Mouse (Mus musculus): ENCODE data around the gene Jak3.

DNA sequence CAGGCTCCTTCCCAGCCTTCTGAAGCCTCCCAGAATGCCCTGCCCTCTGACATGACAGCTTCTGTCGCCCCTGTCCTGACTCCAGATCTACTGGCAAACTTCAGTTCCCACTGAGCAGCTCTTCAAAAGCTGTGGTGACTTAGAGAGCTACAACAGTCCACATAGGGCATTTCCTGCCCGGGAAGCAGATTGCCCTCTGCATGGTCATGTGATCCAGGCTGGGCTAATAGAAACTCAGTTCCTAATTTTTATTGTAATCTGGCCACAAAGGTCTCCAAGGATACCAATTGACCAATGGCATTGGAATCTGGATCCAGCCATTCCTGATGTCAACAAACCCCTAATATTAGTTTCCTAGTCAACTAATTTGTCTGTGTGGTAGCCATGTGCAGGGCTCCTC is 44.2 kb upstream of the Jak3 start:
- TF ChIP-seq POLR2A (IDR thresholded peaks at IDR 0.05; ENCODE audit: insufficient read depth, low read depth, low read length) = no peak
- TF ChIP-seq CTCF (IDR thresholded peaks at IDR 0.05; ENCODE audit: insufficient read depth, low read depth, low read length) = no peak
